Mouse (Mus musculus): ENCODE measurements at regions not wholly inside any gene's neighbourhood (a gene's known extent, or its start where the extent isn't known, plus 50 kb on each side); places are given as distances from the start of the nearest gene placed in this dataset.

DNA sequence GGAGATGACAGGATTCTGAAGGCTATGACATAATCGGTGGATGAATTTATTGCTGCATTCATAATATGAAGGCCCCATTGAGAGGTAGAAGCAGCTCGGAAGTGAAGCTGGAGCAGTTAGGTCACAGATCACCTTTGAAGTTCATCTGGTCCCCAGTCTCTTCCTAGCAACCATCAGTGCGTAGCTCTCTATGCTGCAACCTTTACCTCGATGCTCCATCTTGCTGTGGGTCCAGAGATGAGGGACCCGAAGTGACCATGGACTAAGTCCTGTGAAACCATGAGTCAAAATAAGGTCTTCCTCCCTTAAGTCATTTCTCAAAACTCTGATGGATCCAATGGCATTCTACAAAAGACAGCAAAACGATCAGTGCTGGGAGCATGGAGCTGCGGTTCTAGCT, 196.2 kb downstream of the 3100002H09Rik start:
- H3K9ac ChIP-seq (replicated peaks; ENCODE audit: low read depth, low read length) = no peak overlapping the region
- H3K4me3 ChIP-seq (replicated peaks; ENCODE audit: low read length) = no peak overlapping the region
- no peaks in the 10 kb centered on the region for H3K27me3 ChIP-seq (replicated peaks; ENCODE audit: control insufficient read depth, insufficient read depth, low read length)
- H3K4me1 ChIP-seq (replicated peaks; ENCODE audit: control insufficient read depth, insufficient read depth, low read length) = no peaks in the 10 kb centered on the region
- WGBS = 94% methylated on average over 7 of the region's 7 CpGs
- ATAC-seq = no peak
- H3K36me3 ChIP-seq (ENCODE audit: control insufficient read depth, insufficient read depth) = no peaks in the 10 kb centered on the region
- H3K27ac ChIP-seq (ENCODE audit: low read length) = no peak overlapping the region
- 0 out of 2 replicates have a peak, but pooled peaks cover 2% of the 10 kb centered on the region for H3K9me3 ChIP-seq (ENCODE audit: control insufficient read depth, low read length)
- H3K4me2 ChIP-seq (ENCODE audit: low read length) = no peak overlapping the region

DNA sequence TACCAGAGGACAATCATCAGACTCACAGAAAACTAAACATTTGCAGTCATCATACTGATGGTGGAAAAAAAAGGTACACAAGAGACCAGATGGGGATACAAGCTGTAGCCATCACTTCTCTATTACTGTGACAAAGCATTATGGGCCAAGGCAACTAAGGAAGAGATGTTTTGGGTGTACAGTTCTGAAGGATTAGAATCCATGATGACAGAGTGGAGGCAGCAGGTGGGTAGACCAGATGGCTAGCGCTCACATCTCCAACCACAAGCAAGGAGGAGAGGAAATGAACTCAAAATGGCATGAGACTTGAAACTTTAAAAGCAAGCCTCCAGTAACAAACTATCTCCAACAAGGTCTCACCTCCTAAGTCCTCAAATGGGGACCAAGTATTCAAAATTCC, 201.3 kb downstream of the 3100002H09Rik start:
- no peak overlapping the region for H3K4me3 ChIP-seq (replicated peaks; ENCODE audit: low read length)
- no peak overlapping the region for H3K4me2 ChIP-seq (ENCODE audit: low read length)
- no peak overlapping the region for H3K9ac ChIP-seq (replicated peaks; ENCODE audit: low read depth, low read length)
- no peaks in the 10 kb centered on the region for H3K36me3 ChIP-seq (ENCODE audit: control insufficient read depth, insufficient read depth)
- no peak for ATAC-seq
- H3K9me3 ChIP-seq (ENCODE audit: control insufficient read depth, low read length) = 0 out of 2 replicates have a peak, but pooled peaks cover 2% of the 10 kb centered on the region
- H3K27me3 ChIP-seq (replicated peaks; ENCODE audit: control insufficient read depth, insufficient read depth, low read length) = no peaks in the 10 kb centered on the region
- H3K27ac ChIP-seq (ENCODE audit: low read length) = no peak overlapping the region
- no peaks in the 10 kb centered on the region for H3K4me1 ChIP-seq (replicated peaks; ENCODE audit: control insufficient read depth, insufficient read depth, low read length)
- WGBS = 96% methylated on average over 1 of the region's 1 CpGs

DNA sequence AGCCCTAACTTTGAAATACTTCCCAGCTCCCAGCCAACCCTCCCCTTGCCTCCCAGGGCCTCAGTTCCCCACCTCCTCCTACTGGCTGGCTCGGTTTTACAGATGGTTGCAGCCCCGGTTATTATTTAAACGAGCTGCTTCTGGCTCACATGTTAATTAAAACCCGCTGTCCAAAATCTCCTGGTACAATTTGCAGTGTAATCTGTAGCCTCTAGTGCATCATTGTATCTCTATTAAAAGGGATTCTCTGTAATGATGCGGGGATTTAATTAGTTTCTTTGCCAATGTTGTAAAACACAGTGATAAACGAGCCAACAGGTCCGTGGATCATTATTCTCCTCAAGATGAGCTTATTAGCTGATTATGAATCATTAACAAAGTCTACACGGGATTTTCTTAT, 208.5 kb downstream of the 3100002H09Rik start:
- no peak overlapping the region for H3K27ac ChIP-seq (ENCODE audit: low read length)
- no peak overlapping the region for H3K4me2 ChIP-seq (ENCODE audit: low read length)
- no peaks in the 10 kb centered on the region for H3K36me3 ChIP-seq (ENCODE audit: control insufficient read depth, insufficient read depth)
- H3K4me3 ChIP-seq (replicated peaks; ENCODE audit: low read length) = no peak overlapping the region
- peaks cover 15% of the 10 kb centered on the region for H3K4me1 ChIP-seq (replicated peaks; ENCODE audit: control insufficient read depth, insufficient read depth, low read length)
- 10% methylated on average over 8 of the region's 8 CpGs for WGBS
- no peaks in the 10 kb centered on the region for H3K9me3 ChIP-seq (ENCODE audit: control insufficient read depth, low read length)
- H3K9ac ChIP-seq (replicated peaks; ENCODE audit: low read depth, low read length) = no peak overlapping the region
- H3K27me3 ChIP-seq (replicated peaks; ENCODE audit: control insufficient read depth, insufficient read depth, low read length) = no peaks in the 10 kb centered on the region; the same call in 1 of the 2 replicates
- peak; percentile 45; the same call in 1 of the 2 replicates for ATAC-seq

DNA sequence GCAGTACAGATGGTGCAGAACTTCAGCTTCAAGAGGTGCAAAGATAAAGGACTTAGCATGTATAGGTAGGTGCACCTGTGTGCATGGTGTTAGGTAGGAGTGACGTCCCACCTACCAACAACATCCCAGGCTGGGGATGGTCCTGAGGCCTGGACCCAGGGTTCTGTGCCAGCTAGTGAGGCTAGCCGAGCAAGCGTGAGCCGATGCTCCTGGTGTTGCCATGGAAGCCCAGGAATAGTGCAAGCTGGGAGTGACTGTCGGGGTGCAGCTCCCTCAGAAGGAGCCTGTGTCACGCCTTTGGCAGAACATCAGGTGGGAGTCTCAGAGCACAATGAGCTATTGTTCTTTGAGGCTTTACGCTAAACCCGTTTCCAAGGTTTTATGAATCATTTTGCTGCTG, 209.9 kb downstream of the 3100002H09Rik start:
- Histone ChIP-seq H3K36me3 (ENCODE audit: control insufficient read depth, insufficient read depth) (no peaks in the 10 kb centered on the region), H3K9ac (replicated peaks; ENCODE audit: low read depth, low read length) (no peak overlapping the region), H3K4me2 (ENCODE audit: low read length) (no peak overlapping the region), H3K4me1 (replicated peaks; ENCODE audit: control insufficient read depth, insufficient read depth, low read length) (peaks cover 18% of the 10 kb centered on the region), H3K9me3 (ENCODE audit: control insufficient read depth, low read length) (no peaks in the 10 kb centered on the region), H3K4me3 (replicated peaks; ENCODE audit: low read length) (no peak overlapping the region), H3K27ac (ENCODE audit: low read length) (peak overlapping the region; percentile 43), H3K27me3 (replicated peaks; ENCODE audit: control insufficient read depth, insufficient read depth, low read length) (peaks cover 3% of the 10 kb centered on the region)
- 43% methylated on average over 8 of the region's 8 CpGs for WGBS
- peak; percentile 70 for ATAC-seq

DNA sequence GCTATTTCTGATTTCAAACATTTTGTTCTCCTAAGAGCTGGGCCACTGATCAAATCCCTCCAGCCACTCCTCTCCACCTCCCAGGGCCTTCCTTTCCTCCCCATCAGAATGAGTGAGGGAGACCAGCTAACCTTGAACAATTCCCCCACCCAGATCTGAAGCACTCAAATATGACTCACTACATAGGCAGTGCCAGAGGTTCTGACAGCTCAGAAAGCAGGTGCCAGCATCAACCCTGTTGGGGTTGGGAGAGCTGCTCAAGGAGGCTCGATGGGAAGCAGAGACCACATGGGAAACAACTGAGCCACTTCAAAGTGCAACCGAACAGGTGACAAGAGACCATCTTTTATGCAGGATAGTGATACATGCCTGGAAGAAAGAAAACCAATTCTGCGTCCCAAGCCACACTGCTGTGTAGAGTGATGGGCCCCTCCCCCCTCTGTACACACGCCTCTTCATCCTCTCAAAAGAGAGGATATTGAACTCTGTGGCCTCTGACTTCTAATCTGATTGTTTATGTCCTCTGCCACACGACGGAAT, 210.4 kb downstream of the 3100002H09Rik start:
- H3K27ac ChIP-seq (ENCODE audit: low read length) = peak overlapping the region; percentile 43; the same call in 1 of the 2 replicates
- H3K9ac ChIP-seq (replicated peaks; ENCODE audit: low read depth, low read length) = no peak overlapping the region
- WGBS = 57% methylated on average over 6 of the region's 6 CpGs
- H3K4me3 ChIP-seq (replicated peaks; ENCODE audit: low read length) = no peak overlapping the region
- H3K36me3 ChIP-seq (ENCODE audit: control insufficient read depth, insufficient read depth) = no peaks in the 10 kb centered on the region
- H3K9me3 ChIP-seq (ENCODE audit: control insufficient read depth, low read length) = no peaks in the 10 kb centered on the region
- peaks cover 3% of the 10 kb centered on the region for H3K27me3 ChIP-seq (replicated peaks; ENCODE audit: control insufficient read depth, insufficient read depth, low read length)
- no peak for ATAC-seq
- H3K4me2 ChIP-seq (ENCODE audit: low read length) = no peak overlapping the region
- peaks cover 20% of the 10 kb centered on the region for H3K4me1 ChIP-seq (replicated peaks; ENCODE audit: control insufficient read depth, insufficient read depth, low read length)

DNA sequence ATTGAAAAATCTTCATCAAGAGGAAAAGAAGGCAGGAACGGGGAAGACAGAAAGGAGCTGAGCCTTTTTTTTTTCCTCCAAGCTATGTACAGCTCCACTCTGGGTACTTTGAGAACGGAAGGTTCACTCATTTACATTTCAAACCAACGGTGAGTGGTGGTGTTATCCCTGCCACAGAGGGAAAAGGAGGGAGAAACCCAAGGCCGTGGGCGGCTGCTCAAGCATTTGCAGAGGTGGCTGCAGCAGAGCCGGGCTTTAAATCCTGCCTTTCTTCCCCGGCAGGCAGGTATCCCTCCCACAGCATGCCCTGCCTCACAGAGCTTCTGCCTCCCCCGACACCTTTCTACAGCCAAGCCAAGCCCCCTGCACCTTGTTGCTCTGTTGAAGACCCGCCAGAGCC, 212.2 kb downstream of the 3100002H09Rik start:
- Histone ChIP-seq H3K4me1 (replicated peaks; ENCODE audit: control insufficient read depth, insufficient read depth, low read length) (peaks cover 25% of the 10 kb centered on the region), H3K9ac (replicated peaks; ENCODE audit: low read depth, low read length) (no peak overlapping the region), H3K36me3 (ENCODE audit: control insufficient read depth, insufficient read depth) (no peaks in the 10 kb centered on the region), H3K27me3 (replicated peaks; ENCODE audit: control insufficient read depth, insufficient read depth, low read length) (peaks cover 3% of the 10 kb centered on the region), H3K9me3 (ENCODE audit: control insufficient read depth, low read length) (no peaks in the 10 kb centered on the region), H3K4me3 (replicated peaks; ENCODE audit: low read length) (no peak overlapping the region), H3K27ac (ENCODE audit: low read length) (no peak overlapping the region), H3K4me2 (ENCODE audit: low read length) (no peak overlapping the region)
- ATAC-seq = no peak
- WGBS = 40% methylated on average over 9 of the region's 9 CpGs

DNA sequence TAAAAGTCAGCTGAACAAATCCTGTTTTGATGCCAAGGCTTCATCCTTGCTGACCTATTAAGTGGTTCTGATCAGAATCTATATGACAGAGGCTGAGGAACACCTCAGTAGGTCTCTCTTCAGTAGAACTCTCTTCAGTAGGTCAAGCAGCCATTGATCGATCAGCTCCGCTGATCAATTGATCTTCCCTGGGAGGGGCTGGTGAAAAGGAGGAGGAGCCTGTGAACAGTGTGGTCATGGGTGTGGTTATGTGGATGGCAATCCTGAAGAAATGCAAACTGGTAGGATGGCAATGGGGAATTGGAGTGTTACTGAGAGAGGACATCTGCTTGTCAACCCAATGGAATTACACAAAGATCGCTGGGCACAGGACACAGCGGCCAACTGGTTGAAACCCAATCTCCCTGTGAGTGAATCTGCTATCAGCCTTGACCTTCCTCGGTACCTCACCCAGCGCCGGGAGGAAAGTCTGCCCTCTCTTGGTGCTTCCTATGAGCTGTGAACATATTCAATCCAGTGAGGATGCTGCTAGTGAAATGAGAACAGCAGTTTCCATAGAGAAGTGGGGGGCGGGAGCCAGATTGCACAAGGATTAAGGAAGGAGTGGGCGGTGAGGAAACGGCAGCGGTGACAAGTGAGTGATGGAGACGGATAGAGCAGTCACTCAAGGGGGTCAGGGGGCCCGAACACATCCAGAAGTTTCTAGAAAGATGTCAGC, 213.9 kb downstream of the 3100002H09Rik start:
- Histone ChIP-seq H3K27me3 (replicated peaks; ENCODE audit: control insufficient read depth, insufficient read depth, low read length) (peaks cover 3% of the 10 kb centered on the region), H3K9me3 (ENCODE audit: control insufficient read depth, low read length) (no peaks in the 10 kb centered on the region), H3K36me3 (ENCODE audit: control insufficient read depth, insufficient read depth) (no peaks in the 10 kb centered on the region), H3K4me3 (replicated peaks; ENCODE audit: low read length) (no peak overlapping the region), H3K4me1 (replicated peaks; ENCODE audit: control insufficient read depth, insufficient read depth, low read length) (peaks cover 22% of the 10 kb centered on the region), H3K9ac (replicated peaks; ENCODE audit: low read depth, low read length) (no peak overlapping the region), H3K27ac (ENCODE audit: low read length) (no peak overlapping the region), H3K4me2 (ENCODE audit: low read length) (no peak overlapping the region)
- no peak for ATAC-seq
- 65% methylated on average over 13 of the region's 13 CpGs for WGBS

DNA sequence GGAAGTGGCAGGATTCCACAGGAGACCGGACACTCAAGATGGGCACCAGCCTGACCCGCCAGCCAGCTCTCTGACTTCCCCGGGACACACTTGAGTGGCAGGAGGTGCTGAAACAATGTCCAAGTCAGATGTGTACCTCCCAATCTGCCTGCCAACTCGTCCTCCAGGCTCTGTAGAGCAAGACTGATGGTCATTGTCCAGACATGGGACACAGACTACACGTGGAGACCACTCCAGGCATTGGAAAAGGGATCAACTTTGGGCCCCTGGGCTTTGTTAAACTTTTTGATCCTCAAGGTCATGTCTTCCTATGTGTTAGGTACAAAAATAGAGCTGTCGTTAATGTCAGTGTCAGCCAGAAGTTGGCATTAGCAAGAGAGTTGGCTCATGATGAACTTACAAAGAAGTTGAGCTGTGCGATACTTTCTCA, 214.6 kb downstream of the 3100002H09Rik start:
- no peak overlapping the region for H3K4me3 ChIP-seq (replicated peaks; ENCODE audit: low read length)
- 39% methylated on average over 7 of the region's 7 CpGs for WGBS
- peaks cover 6% of the 10 kb centered on the region for H3K27me3 ChIP-seq (replicated peaks; ENCODE audit: control insufficient read depth, insufficient read depth, low read length)
- no peaks in the 10 kb centered on the region for H3K36me3 ChIP-seq (ENCODE audit: control insufficient read depth, insufficient read depth)
- ATAC-seq = no peak
- H3K4me1 ChIP-seq (replicated peaks; ENCODE audit: control insufficient read depth, insufficient read depth, low read length) = peaks cover 15% of the 10 kb centered on the region
- H3K9ac ChIP-seq (replicated peaks; ENCODE audit: low read depth, low read length) = no peak overlapping the region
- no peak overlapping the region for H3K4me2 ChIP-seq (ENCODE audit: low read length)
- H3K27ac ChIP-seq (ENCODE audit: low read length) = no peak overlapping the region
- H3K9me3 ChIP-seq (ENCODE audit: control insufficient read depth, low read length) = no peaks in the 10 kb centered on the region

DNA sequence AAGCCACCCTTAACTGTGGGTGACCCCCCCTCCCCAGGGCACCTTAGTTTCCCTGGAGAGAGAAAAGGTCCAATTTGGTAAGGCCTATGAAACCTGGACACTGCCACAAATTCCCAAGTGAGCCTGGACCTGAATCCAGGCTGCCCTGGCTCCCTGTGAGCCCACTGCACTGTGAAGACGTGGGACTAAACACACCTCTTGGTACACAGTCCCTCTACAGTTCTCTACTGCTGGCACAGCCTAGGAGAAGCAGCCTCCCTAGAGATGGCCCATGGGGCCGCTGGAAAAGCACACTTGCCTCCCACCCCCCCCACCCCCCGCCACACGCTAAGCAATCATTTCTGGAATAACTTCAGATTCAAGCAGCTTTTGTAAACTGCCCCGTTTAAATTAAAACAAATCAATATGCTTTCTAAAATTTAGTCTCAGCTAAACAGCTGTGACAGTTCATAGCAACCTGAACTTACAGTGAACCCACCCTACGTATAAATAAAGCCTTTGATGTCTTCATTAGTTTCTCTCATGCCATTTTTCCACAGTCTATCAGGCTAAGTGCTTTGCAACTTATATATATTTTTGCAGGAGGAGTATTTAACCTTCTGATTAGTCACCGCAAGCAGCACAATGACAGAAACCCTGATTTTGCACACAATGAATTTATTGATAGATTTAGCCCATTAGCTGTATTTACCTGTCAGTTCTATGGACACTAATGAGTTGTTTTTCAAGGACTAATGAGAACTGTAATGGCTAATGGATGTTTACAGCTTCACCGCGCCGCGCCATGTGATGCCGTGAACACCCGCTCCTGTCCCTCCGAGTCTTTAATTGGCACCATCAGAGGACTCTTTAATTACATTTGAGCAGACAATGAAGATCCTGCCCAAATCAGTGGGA, 215.3 kb downstream of the 3100002H09Rik start:
- no peak overlapping the region for H3K4me2 ChIP-seq (ENCODE audit: low read length)
- H3K9ac ChIP-seq (replicated peaks; ENCODE audit: low read depth, low read length) = no peak overlapping the region
- H3K4me3 ChIP-seq (replicated peaks; ENCODE audit: low read length) = no peak overlapping the region
- no peak overlapping the region for H3K27ac ChIP-seq (ENCODE audit: low read length)
- ATAC-seq = peak; percentile 31; the same call in 1 of the 2 replicates
- no peaks in the 10 kb centered on the region for H3K36me3 ChIP-seq (ENCODE audit: control insufficient read depth, insufficient read depth)
- H3K4me1 ChIP-seq (replicated peaks; ENCODE audit: control insufficient read depth, insufficient read depth, low read length) = peaks cover 10% of the 10 kb centered on the region
- H3K27me3 ChIP-seq (replicated peaks; ENCODE audit: control insufficient read depth, insufficient read depth, low read length) = peaks cover 6% of the 10 kb centered on the region
- H3K9me3 ChIP-seq (ENCODE audit: control insufficient read depth, low read length) = no peaks in the 10 kb centered on the region
- WGBS = 22% methylated on average over 14 of the region's 14 CpGs

All from forebrain, embryonic 16.5 days (tissue).